In the genomic region with DNA sequence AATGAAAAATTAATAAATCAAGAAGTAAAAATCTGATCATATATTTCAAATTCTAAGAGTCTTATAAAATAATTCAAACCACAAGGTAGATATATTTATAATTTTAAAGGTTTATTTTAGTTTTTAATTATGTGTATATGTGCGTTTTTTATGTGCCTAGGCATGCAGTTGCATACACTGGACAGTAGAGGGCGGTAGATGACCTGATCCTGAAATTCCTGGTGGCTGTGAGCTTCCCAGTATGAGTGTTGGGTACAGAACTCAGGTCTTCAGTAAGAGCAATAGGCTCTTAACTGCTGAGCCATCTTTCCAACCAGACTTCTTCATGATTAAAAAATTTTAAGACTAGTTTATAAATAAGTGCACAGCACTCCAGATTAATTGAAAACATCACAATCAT, we compare ENCODE assay signal across 14 mouse cellular contexts.
A peak's percentile ranks its signal among the peaks of the same experiment; 100 is the strongest.
DNase-seq lines count a peak whose midpoint lies in the region; ATAC-seq and TF ChIP-seq lines count a peak whose summit lies in the region.
"Had no signal": no experiment of that assay in that cellular context is flagged by ENCODE, and none has a peak within 500 bp of the region (broad histone marks: within the 10 kb centered on the region; RNA-seq: fewer than 3 reads in every experiment).

No protein-coding gene starts in this region.

- no peak for TF ChIP-seq EP300 in liver, embryonic 14.5 days (IDR thresholded peaks at IDR 0.05; ENCODE audit: low read depth)

- WGBS in embryonic facial prominence, embryonic 11.5 days = 49% methylated on average over 2 of the region's 2 CpGs
- 42% methylated on average over 2 of the region's 2 CpGs for WGBS in embryonic facial prominence, embryonic 10.5 days
- 34% methylated on average over 2 of the region's 2 CpGs for WGBS in liver, embryonic 14.5 days (ENCODE audit: insufficient replicate concordance)

- no peak overlapping the region for H3K4me2 ChIP-seq in embryonic facial prominence, embryonic 11.5 days (ENCODE audit: low read depth, low read length)
- no peak overlapping the region for H3K4me2 ChIP-seq in liver, embryonic 14.5 days (ENCODE audit: low read depth)
- H3K4me2 ChIP-seq: embryonic facial prominence, embryonic 12.5 days; liver, embryonic 15.5 days had no signal

- H3K27me3 ChIP-seq in embryonic facial prominence, embryonic 11.5 days (ENCODE audit: control insufficient read depth, insufficient read depth, low read length) = no peaks in the 10 kb centered on the region
- no peaks in the 10 kb centered on the region for H3K27me3 ChIP-seq in embryonic facial prominence, embryonic 10.5 days (replicated peaks; ENCODE audit: low read depth, poor library complexity, severe bottlenecking)
- H3K27me3 ChIP-seq in liver, embryonic 14.5 days (ENCODE audit: control insufficient read depth, insufficient read depth, low read length) = no peaks in the 10 kb centered on the region
- H3K27me3 ChIP-seq: CH12.LX; embryonic facial prominence, embryonic 12.5 days; liver, embryonic 15.5 days had no signal

- TF ChIP-seq CTCF in liver, embryonic 14.5 days (IDR thresholded peaks at IDR 0.05; ENCODE audit: low read depth) = peak; percentile 64

- H3K4me1 ChIP-seq in embryonic facial prominence, embryonic 11.5 days (ENCODE audit: control insufficient read depth, insufficient read depth, low read length) = no peaks in the 10 kb centered on the region
- H3K4me1 ChIP-seq in embryonic facial prominence, embryonic 10.5 days = no peaks in the 10 kb centered on the region
- H3K4me1 ChIP-seq in liver, embryonic 14.5 days (replicated peaks; ENCODE audit: control insufficient read depth in 2 of 2, insufficient read depth in 2 of 2, low read length in 1 of 2) = no peaks in the 10 kb centered on the region
- H3K4me1 ChIP-seq: embryonic facial prominence, embryonic 12.5 days; heart, embryonic 10.5 days; liver, embryonic 15.5 days had no signal

- no peaks in the 10 kb centered on the region for H3K36me3 ChIP-seq in embryonic facial prominence, embryonic 11.5 days (replicated peaks; ENCODE audit: control insufficient read depth, insufficient read depth, low read depth, low read length)
- H3K36me3 ChIP-seq in embryonic facial prominence, embryonic 10.5 days (replicated peaks) = no peaks in the 10 kb centered on the region
- H3K36me3 ChIP-seq in liver, embryonic 14.5 days (replicated peaks; ENCODE audit: control insufficient read depth, insufficient read depth, low read depth) = no peaks in the 10 kb centered on the region
- H3K36me3 ChIP-seq: embryonic facial prominence, embryonic 12.5 days; heart, embryonic 10.5 days; liver, embryonic 15.5 days had no signal

- no peak overlapping the region for H3K4me3 ChIP-seq in embryonic facial prominence, embryonic 11.5 days (ENCODE audit: low read depth, low read length)
- H3K4me3 ChIP-seq in embryonic facial prominence, embryonic 10.5 days = no peak overlapping the region
- no peak overlapping the region for H3K4me3 ChIP-seq in liver, embryonic 14.5 days (ENCODE audit: insufficient read depth in 1 of 2, low read depth in 2 of 2, low read length in 2 of 2)
- H3K4me3 ChIP-seq: embryonic facial prominence, embryonic 12.5 days; heart, embryonic 10.5 days; liver, embryonic 15.5 days had no signal

- ATAC-seq in embryonic facial prominence, embryonic 11.5 days (replicated peaks; ENCODE audit: insufficient number of reproducible peaks, low FRiP score, low TSS enrichment, low read depth) = no peak
- no peak for ATAC-seq in liver, embryonic 14.5 days (ENCODE audit: insufficient read depth)
- ATAC-seq: inflammation-experienced regulatory T-cells, adult 6 months had no signal

- H3K27ac ChIP-seq in embryonic facial prominence, embryonic 11.5 days (replicated peaks; ENCODE audit: low read depth, low read length) = no peak overlapping the region
- no peak overlapping the region for H3K27ac ChIP-seq in embryonic facial prominence, embryonic 10.5 days (replicated peaks)
- H3K27ac ChIP-seq in liver, embryonic 14.5 days = no peak overlapping the region
- H3K27ac ChIP-seq: embryonic facial prominence, embryonic 12.5 days; heart, embryonic 10.5 days; liver, embryonic 15.5 days had no signal

- peak; percentile 25 for DNase-seq in embryonic facial prominence, embryonic 11.5 days (ENCODE audit: low spot score)
- no peak for DNase-seq in embryonic facial prominence, embryonic 10.5 days (ENCODE audit: low spot score)
- DNase-seq in liver, embryonic 14.5 days (ENCODE audit: low read depth in 3 of 3, low spot score in 3 of 3) = no peak
- no peak for DNase-seq in liver
- DNase-seq in MEL-GATA-1-ER (ENCODE audit: extremely low read depth, low read depth) = peak; percentile 7
- peak; percentile 6 for DNase-seq in naive thymus-derived CD4-positive, alpha-beta T cell, adult 2 months (ENCODE audit: low read depth)
- no peak for DNase-seq in right cerebral cortex, adult 18-20 months
- no peak for DNase-seq in adrenal gland, postnatal 4 days (ENCODE audit: low spot score in 2 of 2)
- DNase-seq: adrenal gland, postnatal 14 days had no signal

- no peak overlapping the region for H3K9ac ChIP-seq in embryonic facial prominence, embryonic 11.5 days (replicated peaks; ENCODE audit: low read length)
- no peak overlapping the region for H3K9ac ChIP-seq in liver, embryonic 14.5 days (replicated peaks)
- H3K9ac ChIP-seq: embryonic facial prominence, embryonic 12.5 days; liver, embryonic 15.5 days had no signal

- no peaks in the 10 kb centered on the region for H3K9me3 ChIP-seq in embryonic facial prominence, embryonic 11.5 days (replicated peaks; ENCODE audit: control insufficient read depth, low read length)
- H3K9me3 ChIP-seq in embryonic facial prominence, embryonic 10.5 days = peaks cover 5% of the 10 kb centered on the region; the same call in 1 of the 2 replicates
- no peaks in the 10 kb centered on the region for H3K9me3 ChIP-seq in liver, embryonic 14.5 days (ENCODE audit: control insufficient read depth, low read length)
- H3K9me3 ChIP-seq: embryonic facial prominence, embryonic 12.5 days; heart, embryonic 10.5 days; liver, embryonic 15.5 days had no signal

Comparison
In these comparisons a context has a peak if more than half of its experiments do, and no peak if none do; other contexts are left out.
1. DNase-seq: peak in embryonic facial prominence, embryonic 11.5 days (single experiment), MEL-GATA-1-ER (single experiment) and naive thymus-derived CD4-positive, alpha-beta T cell, adult 2 months (single experiment); none in embryonic facial prominence, embryonic 10.5 days (single experiment), liver, embryonic 14.5 days (0 of 3), liver (single experiment), right cerebral cortex, adult 18-20 months (single experiment) and adrenal gland, postnatal 4 days (0 of 2).